Mouse (Mus musculus): ENCODE measurements around the gene Psg16.
"Not testable (repeated sequence)": the region's sequence is repeated elsewhere in the genome, so short reads cannot be mapped to it uniquely, and the experiment has no call there.

Gene Psg16

GRCm38 (mm10) chr7:17056081-17056581, 17.7 kb upstream of the Psg16 start:
- DNase-seq (ENCODE audit: low spot score): peak; percentile 74

GRCm38 (mm10) chr7:17056601-17057523, 17.0 kb upstream of the Psg16 start:
- DNase-seq (ENCODE audit: low spot score): no peak

DNA sequence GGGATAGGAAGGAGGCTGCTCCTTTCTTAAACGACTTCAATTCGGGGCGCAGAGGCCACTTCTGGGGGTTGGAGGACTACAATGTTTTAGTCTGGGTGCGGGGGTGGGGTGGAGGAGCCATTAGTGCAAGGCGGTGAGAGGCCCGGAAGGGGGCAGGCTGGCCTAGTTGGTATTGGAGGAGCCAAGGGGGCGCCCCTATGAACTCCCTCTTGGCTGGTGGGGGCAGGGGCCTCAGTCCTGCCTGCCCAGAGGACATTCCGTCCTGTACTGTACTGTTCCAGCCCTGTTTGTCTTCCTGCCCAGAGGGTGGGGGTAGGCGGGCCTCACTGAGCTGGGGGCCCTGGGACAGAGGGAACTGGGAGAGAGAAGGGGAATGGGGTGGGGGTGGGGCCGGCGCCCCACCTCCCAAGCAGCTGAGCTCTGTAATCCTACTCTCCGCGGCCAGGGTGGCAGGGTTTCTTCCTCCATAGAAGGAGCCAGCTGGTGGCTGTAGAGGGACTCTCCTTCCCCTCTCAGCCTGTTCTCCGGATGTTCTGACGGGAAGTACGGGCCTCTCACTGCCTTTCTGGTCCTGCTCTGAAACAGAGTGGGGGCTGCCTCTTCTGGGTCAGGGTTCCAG, 15.7 kb upstream of the Psg16 start:
- peak; percentile 47 for DNase-seq (ENCODE audit: low spot score)

DNA sequence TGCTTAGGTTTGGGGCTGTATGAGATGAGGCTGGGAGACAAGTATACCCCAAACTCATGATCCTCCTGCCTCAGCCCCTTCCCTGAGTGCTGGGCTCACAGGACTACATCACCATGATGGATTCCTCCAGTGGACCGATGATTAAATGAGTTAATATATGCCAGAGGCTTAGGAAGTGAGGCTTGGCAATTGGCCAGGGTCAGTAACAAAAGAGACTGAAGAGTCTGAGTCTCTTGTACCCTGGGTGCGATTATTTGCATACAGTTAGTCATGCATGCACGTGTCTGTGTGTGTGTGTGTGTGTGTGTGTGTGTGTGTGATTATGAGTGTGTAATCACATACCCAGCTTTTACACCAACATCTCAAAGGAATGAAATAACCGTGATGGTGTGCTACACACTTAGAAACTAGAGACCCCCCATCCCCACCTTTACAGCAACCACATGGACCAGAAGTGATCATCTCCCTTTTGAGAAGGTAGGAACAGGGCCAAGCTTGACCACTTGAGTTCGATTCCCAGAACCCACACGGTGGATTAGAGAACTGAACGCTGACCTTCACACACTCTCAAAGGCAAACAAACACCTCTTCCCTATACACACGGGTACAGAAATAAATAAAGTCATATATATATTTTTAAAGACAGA, 14.9 kb upstream of the Psg16 start:
- DNase-seq (ENCODE audit: low spot score): no peak

- DNase-seq (ENCODE audit: low spot score): no peak
These were observed 14.4 kb upstream of the Psg16 start for GRCm38 (mm10) chr7:17059463-17059844.

- DNase-seq (ENCODE audit: low spot score): peak; percentile 97
These were observed 13.6 kb upstream of the Psg16 start for GRCm38 (mm10) chr7:17060031-17060781.

GRCm38 (mm10) chr7:17060782-17061605, 12.8 kb upstream of the Psg16 start:
- no peak for DNase-seq (ENCODE audit: low spot score)

- no peak for DNase-seq (ENCODE audit: low spot score)
These were observed 11.5 kb upstream of the Psg16 start, which contains the start of gene Hif3a for GRCm38 (mm10) chr7:17062389-17062788. Gene Hif3a, minus strand, starts transcription at chr7:17062427.

DNA sequence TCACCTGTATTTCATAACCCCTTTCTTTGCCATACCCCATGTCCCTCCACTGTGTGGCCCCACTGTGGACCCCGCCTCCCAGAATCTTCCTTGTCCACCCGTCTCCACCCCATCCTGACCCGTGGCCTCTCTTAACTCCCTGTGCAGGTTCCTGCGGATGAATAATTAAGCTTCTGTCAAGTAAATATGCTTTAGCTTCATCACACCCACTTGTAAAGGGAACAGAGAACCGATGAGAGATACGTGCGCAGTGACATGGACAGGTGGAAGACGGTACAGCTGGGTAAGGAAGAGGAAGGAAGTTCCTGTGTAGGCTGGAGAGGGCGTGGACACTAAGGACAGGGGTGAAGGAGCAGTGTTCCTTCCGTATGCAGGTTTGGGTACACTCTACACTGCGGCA, 11.0 kb upstream of the Psg16 start:
- no peak for DNase-seq (ENCODE audit: low spot score)

GRCm38 (mm10) chr7:17065620-17066019, 8.2 kb upstream of the Psg16 start:
- DNase-seq (ENCODE audit: low spot score): no peak

DNA sequence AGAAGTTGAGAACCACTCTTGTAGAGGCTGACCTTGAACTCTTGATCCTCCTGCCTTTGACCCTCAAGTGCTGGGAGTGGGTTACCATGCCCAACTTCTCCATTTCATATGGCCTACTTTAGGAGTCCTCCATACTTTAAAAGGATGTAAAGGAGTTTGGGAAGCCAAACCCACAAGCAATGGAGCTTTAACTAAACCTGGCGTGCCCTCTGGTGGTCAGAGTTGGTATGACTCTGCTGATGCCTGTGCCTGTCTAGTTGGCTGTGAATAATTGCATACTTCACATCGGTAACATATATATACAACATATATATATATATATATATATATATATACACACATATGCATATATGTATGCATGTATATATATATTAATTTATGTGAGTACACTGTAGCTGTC, 7.4 kb upstream of the Psg16 start:
- peak; percentile 78 for DNase-seq (ENCODE audit: low spot score)

DNA sequence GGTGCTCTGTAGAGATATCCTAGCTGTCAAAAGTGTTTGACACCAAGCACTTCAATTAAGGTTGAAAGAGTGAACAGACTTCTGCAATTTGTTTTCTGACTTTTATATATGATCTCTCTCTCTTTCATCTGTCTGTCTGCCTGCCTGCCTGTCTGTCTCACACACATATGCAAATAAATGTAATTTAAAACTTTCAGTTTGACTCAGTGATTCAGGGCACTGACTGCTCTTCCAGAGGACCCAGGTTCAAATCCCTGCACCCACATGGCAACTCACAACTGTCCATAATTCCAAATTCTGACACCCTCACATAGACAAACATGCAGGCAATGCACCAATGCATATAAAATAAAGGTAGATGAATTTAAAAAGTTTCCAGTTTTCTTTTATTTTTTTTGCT, 6.8 kb upstream of the Psg16 start:
- DNase-seq (ENCODE audit: low spot score): no peak

GRCm38 (mm10) chr7:17067651-17068050, 6.2 kb upstream of the Psg16 start:
- DNase-seq (ENCODE audit: low spot score): not testable (repeated sequence)

DNA sequence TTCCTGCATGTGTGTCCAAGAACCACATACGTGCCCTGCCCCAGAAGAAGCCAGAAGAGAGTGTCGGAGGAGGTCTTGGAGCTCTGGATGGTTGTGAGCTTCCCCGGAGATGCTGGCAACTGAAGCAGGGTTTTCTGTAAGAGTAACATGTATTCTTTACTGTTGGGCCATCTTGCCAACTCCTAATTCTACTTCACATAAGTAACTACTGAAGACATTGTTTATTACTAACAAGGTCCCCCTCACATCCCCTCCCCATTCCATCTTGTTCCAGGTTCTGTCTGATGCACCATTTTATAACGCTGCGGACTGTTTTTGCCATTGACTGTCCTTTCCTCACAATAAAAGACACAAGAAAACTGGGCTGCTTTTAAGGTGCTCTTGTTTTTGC, 332 bp upstream of the Psg16 start:
- no peak for DNase-seq (ENCODE audit: low spot score)

DNA sequence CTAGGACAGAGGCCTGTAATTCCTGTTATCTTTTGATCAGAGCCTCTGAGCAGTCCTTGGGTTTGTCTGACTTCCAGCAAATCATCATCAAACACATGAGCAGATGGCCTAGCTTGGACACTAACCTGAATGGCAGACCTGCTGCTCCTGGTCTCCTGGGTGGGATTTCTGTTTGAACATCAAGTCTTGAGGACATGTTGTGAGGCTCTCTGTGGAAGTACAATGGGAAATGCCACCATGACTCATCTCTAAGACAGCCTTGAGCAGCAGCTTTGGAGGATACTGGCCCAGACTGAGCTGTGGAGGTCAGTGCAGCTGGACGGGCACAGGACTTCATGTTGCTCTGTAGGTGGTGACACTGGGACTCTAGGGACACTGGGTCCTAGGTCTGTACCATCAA, 2.7 kb downstream of the Psg16 start:
- no peak for DNase-seq (ENCODE audit: low spot score)

GRCm38 (mm10) chr7:17078076-17078654, 4.3 kb downstream of the Psg16 start:
- no peak for DNase-seq (ENCODE audit: low spot score)

DNA sequence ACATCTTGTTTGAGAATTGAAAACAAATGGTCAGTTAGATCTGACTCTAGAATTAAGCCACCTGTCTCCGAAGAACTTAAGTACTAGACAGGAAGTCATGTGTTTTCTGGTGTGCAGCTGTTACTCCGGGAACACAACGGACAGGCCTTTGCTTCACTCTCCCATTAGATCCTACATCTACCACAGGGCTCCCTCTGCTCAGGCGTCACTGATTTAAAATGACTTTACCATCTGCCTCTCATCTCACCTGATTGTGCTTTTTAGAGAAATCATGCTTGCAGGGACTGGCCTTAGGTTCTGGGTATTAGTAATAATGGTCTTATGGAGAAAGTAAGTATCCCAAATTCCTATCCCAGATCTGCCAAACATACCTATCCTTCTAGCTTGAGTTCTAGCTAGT, 8.9 kb downstream of the Psg16 start:
- no peak for DNase-seq (ENCODE audit: low spot score)

- DNase-seq (ENCODE audit: low spot score): no peak
These were observed 13.9 kb downstream of the Psg16 start for GRCm38 (mm10) chr7:17087731-17088130.

DNA sequence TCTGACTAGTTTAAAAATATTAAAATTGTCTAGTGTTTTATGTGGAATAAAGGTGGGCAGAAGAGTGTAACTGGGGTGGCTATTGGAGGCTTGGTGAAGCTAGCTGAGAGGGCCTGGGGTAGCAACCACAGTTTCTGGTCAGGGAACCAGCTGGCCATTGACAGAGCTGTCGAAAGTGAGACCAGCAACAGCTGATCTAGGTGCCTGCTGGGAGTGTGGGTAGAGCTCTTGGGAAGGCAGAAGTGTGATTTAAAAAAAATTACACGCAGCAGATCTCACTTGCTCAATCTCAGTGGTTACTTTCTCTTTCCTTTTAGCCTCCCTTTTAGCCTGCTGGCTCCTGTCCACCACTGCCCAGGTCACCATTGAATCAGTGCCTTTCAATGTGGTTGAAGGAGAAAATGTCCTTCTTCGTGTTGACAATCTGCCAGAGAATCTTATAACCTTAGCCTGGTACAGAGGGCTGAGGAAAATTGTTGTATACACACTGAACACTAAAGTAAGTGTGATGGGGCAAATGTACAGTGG, 16.3 kb downstream of the Psg16 start:
- DNase-seq (ENCODE audit: low spot score): no peak

GRCm38 (mm10) chr7:17091280-17091679, 17.4 kb downstream of the Psg16 start:
- no peak for DNase-seq (ENCODE audit: low spot score)
